Mouse (Mus musculus): ENCODE results near the gene Lsm10.

DNA sequence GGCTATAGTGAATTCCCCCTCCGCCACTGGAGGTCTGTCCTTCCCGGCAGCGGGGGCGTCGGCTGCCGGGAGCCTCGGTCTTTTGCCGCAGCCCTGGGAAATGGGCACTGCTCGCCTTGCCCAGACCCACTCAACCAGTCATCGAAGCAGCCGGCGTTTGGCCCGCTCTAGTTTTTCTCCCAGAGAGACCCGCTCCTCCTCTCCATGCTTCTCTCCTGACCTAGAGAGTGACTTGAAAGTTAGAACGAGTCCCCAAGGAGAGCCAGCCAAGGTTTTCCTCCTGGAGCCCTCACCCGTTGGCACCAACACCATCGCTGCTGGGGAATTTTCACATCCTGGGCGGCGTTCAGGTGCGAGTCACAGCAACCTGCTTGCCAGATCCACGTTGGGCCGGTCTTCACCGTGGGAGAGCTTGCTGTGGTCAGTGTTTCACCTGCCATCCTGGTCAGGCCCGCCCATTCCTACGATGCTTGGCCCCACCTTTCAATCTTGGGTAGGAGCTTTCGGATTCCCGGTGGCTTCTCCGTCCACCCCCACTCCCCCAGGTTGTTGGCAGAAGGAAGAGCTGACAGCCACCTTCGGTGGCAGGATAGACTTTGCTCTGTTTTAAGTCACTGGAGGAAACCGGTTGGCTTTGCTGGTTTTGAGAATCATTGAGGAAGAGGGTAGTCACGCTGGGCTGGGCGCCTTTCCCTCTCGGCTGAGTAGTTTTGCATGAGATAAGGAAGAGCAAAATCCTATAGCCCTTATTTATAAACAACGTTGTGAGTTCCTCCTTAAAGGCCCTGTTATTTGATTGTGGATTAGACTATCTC, 8.0 kb downstream of the Lsm10 start:
- TF ChIP-seq CTCF (IDR thresholded peaks at IDR 0.05; ENCODE audit: extremely low read depth, insufficient read length, insufficient replicate concordance, low read depth, low read length) (no peak), POLR2A (IDR thresholded peaks at IDR 0.05; ENCODE audit: low read depth, low read length) (0 out of 2 replicates have a peak, but pooled peaks have one; percentile 33)
